Mouse (Mus musculus) adrenal gland, postnatal 0 days (tissue): Measurements from ENCODE around the gene Mindy1. TPM values are rescaled to one million over a fixed set of nuclear protein-coding genes. Genes with fewer than 3 reads are reported as not detected.

ENCODE experiments used
- polyA plus RNA-seq: library from polyadenylated mRNA; unstranded; fragments of >200 nt; fragmentation: Nextera tagmentation; extraction: Ambion mirVana; gene quantifications from 2 replicates; pipeline ENCODE4 v1.2.1, GENCODE M21; 2015

The Mindy1 gene
- 66.6 and 126 TPM in 2 replicates for polyA plus RNA-seq

GRCm38 (mm10) chr3:95281216-95282126, at the start of gene Mindy1, which contains the start of gene Prune1:
Mindy1 (plus strand) TSS chr3:95281345.
Prune1 (minus strand) TSS chr3:95282076.

DNA sequence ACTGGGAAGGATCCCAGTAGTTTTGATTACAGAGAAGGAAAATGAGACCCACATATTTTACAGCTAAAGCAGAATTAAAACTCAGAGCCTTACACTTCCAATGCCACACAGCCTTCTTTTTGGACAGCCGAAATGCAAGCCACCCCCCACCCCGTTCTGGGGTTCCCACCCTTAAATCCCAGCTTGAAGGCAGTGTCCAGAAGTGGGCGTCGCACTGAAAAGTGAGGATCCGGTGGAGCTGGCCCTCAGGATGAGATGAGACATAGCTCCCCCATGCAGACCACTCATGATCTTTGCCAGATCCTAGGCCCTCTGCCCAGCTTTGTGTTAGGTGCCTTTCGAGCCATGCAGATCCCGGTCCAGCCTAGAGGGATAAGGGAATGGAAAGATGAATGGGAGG, 39.6 kb upstream of the Mindy1 start, which contains the start of gene Gm128:
Gm128 (minus strand) TSS at position 101 of the 400 bp plus-strand sequence.

DNA sequence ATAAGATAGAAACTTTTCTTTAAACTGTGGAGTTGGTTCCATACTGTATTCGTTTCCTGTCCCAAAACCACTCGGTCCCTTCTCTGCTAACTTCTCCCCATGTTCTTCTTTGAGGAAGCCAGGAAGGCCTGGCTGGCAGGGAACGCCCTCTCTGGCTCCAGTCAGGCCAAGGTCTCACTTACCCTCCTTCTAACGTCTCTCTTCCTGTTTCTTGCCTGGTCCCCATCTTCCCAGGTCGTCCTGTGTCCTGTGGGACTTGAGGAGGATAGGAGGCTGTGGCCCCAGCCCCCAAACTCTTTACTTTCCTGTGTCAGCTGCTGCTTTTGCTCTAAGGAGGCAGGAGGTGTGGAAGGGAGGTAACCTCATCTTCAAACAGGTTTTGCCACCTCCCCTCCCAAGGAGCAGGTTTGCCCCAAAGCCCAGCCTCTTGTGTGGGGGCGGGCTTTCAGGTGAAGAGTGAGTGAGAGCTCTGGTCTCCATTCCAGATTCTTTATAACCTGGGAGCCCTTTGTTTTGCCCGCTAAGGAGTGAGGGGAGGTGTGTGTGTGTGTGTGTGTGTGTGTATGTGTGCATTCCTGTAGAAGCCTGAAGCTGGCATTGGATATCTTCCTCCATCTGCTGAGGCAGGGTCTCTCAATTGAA, 30.2 kb upstream of the Mindy1 start, which contains the start of gene Bnipl:
Bnipl (minus strand) TSS at position 411 of the 642 bp plus-strand sequence.

GRCm38 (mm10) chr3:95307100-95307499, 26.0 kb downstream of the Mindy1 start, which contains the start of gene Anxa9:
Anxa9 (minus strand) TSS chr3:95307176.

DNA sequence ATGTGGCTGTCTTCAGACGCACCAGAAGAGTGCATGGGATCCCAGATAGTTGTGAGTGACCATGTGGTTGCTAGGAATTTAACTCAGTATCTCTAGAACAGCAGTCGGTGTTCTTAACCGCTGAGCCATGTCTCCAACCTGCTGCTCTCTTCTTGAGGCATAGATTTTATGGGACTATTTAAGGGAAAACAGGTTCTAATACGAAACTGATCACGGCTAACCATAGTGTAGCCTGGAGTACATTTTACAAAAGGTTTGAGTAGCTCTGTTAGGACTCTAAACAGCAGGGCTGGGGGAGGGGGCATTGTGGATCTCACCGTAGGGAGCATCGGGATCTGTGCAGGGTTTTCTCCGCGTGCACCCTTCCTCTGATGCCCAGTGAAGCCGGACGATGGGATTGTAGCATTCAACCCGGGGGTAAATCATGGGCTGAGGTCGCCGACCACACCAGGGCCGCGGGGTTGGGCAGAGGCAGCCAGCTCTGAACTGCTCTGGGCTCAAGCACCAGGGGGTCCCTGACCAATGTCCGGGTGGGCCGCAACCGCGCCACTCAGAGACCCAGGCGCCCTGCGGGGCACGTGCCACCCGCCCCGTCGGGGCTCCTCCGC, 33.4 kb downstream of the Mindy1 start, which contains the start of gene Cers2:
Cers2 (plus strand) TSS at position 306 of the 608 bp plus-strand sequence.

Other genes starting within 250 kb of the Mindy1 start
- 213 and 271 TPM in 2 replicates for gene Psmd4, start 238.7 kb upstream of the Mindy1 start, polyA plus RNA-seq
- 15.8 and 23.0 TPM in 2 replicates for gene Pip5k1a, start 174.4 kb upstream of the Mindy1 start, polyA plus RNA-seq
- gene Vps72, start 170.3 kb upstream of the Mindy1 start, polyA plus RNA-seq = 76.7 and 105 TPM in 2 replicates
- 0.25 and 0.83 TPM in 2 replicates for gene Tmod4, start 156.9 kb upstream of the Mindy1 start, polyA plus RNA-seq
- gene Scnm1, start 147.3 kb upstream of the Mindy1 start, polyA plus RNA-seq = 51.9 and 69.5 TPM in 2 replicates
- 15.2 and 15.3 TPM in 2 replicates for gene Lysmd1, start 147.3 kb upstream of the Mindy1 start, polyA plus RNA-seq
- gene Tnfaip8l2, start 139.0 kb upstream of the Mindy1 start, polyA plus RNA-seq = 5.8 and 6.8 TPM in 2 replicates
- 4.7 and 6.3 TPM in 2 replicates for gene Sema6c, start 120.9 kb upstream of the Mindy1 start, polyA plus RNA-seq
- 2.8 and 3.5 TPM in 2 replicates for gene Gabpb2, start 63.4 kb upstream of the Mindy1 start, polyA plus RNA-seq
- gene Cdc42se1, start 52.6 kb upstream of the Mindy1 start, polyA plus RNA-seq = 57.9 and 95.8 TPM in 2 replicates
- 18.0 and 49.5 TPM in 2 replicates for gene Mllt11, start 49.2 kb upstream of the Mindy1 start, polyA plus RNA-seq
- 0.20 and 0.50 TPM in 2 replicates for gene Gm128, start 39.7 kb upstream of the Mindy1 start, polyA plus RNA-seq
- gene Bnipl, start 30.2 kb upstream of the Mindy1 start, polyA plus RNA-seq = not detected in 2 replicates
- gene Prune1, start 731 bp downstream of the Mindy1 start, polyA plus RNA-seq = 16.3 and 23.8 TPM in 2 replicates
- 1.3 and 1.6 TPM in 2 replicates for gene Anxa9, start 25.8 kb downstream of the Mindy1 start, polyA plus RNA-seq
- 109 and 186 TPM in 2 replicates for gene Cers2, start 33.4 kb downstream of the Mindy1 start, polyA plus RNA-seq
- gene Setdb1, start 75.9 kb downstream of the Mindy1 start, polyA plus RNA-seq = 12.2 and 16.5 TPM in 2 replicates
- not detected in 2 replicates for gene 4930558C23Rik, start 121.5 kb downstream of the Mindy1 start, polyA plus RNA-seq
- gene Arnt, start 153.0 kb downstream of the Mindy1 start, polyA plus RNA-seq = 15.7 and 19.9 TPM in 2 replicates
- 22.2 and 44.4 TPM in 2 replicates for gene Ctsk, start 217.9 kb downstream of the Mindy1 start, polyA plus RNA-seq
- gene Ctss, start 245.4 kb downstream of the Mindy1 start, polyA plus RNA-seq = 61.3 and 65.8 TPM in 2 replicates